Mouse (Mus musculus): ENCODE measurements around the gene Olfr1370. TPM values are rescaled to one million over a fixed set of nuclear protein-coding genes. Genes with fewer than 3 reads are reported as not detected.

Gene Olfr1370
- total RNA-seq (2023; ENCODE audit: inconsistent age), result not detected in 4 replicates

DNA sequence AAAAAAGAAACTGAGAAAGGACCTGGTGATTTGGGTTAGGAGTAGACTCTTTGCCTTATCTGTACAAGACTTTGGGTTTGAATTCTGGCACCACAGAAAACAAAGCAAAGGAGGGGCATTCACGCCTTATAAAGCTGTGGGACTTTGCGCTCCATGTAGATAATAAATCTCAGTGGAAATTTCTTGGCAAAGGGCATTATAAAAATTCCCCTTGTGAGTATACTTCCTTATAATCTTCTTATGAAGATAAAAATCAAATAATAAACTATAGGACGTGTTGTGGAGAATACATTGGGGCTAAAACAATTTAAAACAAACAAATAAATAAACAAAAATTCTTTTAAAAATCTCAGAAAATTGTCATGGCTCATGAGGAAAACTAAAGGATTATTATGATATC is at the start of gene Olfr1370:
TSS of gene Olfr1370 (minus strand) at position 101 of the 400 bp plus-strand sequence.

DNA sequence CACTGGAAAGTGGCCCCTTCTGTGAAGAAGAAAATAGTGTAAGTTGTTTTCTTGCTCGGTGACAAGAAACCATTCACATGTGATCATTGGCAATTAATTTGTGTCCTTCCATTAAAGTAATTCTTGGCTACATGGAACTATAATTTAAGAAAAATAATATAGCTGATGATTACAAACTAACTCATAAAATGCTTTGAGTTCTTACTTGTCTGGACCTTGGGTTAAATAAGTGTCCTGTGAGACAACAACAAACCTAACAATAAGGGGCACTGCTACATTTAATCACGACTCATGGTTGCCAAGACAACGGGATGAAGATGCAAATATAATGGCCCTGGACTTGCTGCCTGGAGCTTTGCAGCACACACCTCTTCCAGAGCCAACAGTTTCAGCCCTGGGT is 36.4 kb upstream of the Olfr1370 start, which contains the start of gene Olfr1369-ps1:
TSS of gene Olfr1369-ps1 (plus strand) at position 301 of the 400 bp plus-strand sequence.

Other genes starting within 250 kb of the Olfr1370 start
- not detected in 4 replicates for gene Olfr1369-ps1, start 36.5 kb upstream of the Olfr1370 start, total RNA-seq (2023; ENCODE audit: inconsistent age)
- gene Olfr263, start 54.7 kb upstream of the Olfr1370 start, total RNA-seq (2023; ENCODE audit: inconsistent age), result not detected in 4 replicates
- not detected in 4 replicates for gene Olfr1368, start 70.9 kb upstream of the Olfr1370 start, total RNA-seq (2023; ENCODE audit: inconsistent age)
- gene Trim27, start 104.5 kb upstream of the Olfr1370 start, total RNA-seq (2023; ENCODE audit: inconsistent age), result 81.9 to 88.7 TPM (median 84.6 TPM) in 4 replicates
- gene Gpx5, start 217.8 kb upstream of the Olfr1370 start, total RNA-seq (2023; ENCODE audit: inconsistent age), result not detected in 4 replicates
- gene Gpx6, start 237.2 kb upstream of the Olfr1370 start, total RNA-seq (2023; ENCODE audit: inconsistent age), result not detected in 4 replicates

Measured in B cell, adult (primary cell).